Mouse (Mus musculus) kidney, postnatal 4 days (tissue): ENCODE data around the gene Lrch3.
"Not testable (repeated sequence)": the region's sequence is repeated elsewhere in the genome, so short reads cannot be mapped to it uniquely, and the experiment has no call there.

Experiments
- DNase-seq, 2 experiments: peaks; one replicate each; pipeline ENCODE4 v3.0.0; 2021; ENCODE audit warnings: mixed read lengths in 2 of 2

Gene Lrch3

GRCm38 (mm10) chr16:32915292-32916068 is 1.6 kb downstream of the Lrch3 start:
- DNase-seq, result no peak

GRCm38 (mm10) chr16:32926629-32927028 is 12.7 kb downstream of the Lrch3 start:
- not testable (repeated sequence) for DNase-seq

GRCm38 (mm10) chr16:32927044-32927443 is 13.1 kb downstream of the Lrch3 start:
- no peak for DNase-seq

DNA sequence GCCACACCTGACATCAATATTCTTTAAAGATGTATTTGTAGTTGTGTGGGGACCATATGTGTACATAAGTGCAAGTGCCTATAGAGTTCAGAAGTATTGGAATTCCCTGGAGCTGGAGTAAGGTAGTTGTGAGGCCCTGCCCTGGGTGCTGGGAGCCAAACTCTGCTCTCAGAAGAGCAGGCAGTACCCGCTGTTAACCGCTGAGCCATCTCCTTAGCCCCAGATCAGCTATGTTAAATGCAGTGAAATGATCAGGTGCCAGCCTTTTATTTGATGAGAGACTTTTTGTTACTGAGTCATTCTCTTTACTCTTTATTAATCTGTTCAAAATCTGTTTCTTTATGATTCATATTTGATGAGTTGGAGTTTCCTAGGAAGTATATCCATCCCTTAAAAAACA is 16.0 kb downstream of the Lrch3 start:
- DNase-seq, result no peak

DNA sequence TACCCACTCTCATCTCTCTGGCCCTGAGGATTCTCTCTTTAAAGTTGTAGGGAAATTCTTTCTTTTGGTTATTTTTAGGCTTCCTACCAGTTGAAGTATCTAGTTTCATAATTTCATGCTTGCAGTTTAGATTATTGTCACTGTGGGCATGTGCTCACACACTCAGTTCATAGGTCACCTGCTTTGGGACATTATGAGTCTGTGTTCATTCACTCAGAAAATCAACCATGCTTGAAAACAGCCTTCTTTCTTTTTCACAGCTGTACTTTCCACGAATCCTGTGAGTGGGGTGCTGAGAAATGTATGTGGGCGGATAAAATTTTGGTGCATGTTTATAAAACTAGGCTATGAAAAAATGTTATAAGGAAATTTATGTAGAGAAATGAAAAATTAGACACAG is 20.6 kb downstream of the Lrch3 start:
- no peak for DNase-seq

- no peak for DNase-seq
Measured at GRCm38 (mm10) chr16:32935088-32935487, 21.2 kb downstream of the Lrch3 start.

DNA sequence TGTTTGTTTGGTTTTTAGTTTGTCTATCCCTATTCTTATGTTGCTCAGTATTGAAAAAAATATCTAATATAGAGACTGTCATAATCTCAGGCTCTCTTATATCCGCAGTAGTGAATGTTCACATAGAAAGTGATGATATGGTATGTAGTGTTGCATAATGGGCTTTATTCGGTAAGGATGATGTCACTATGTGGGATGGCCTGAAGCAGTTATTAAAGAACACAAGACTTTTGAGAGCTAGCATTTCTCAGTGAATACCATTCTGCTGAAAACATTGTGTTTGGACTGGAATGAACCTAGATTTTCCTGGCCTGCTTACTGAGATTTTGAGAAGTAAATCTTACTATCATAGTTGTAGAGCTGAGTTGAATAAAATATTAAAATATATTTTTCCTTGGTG is 23.5 kb downstream of the Lrch3 start:
- DNase-seq, result no peak

DNA sequence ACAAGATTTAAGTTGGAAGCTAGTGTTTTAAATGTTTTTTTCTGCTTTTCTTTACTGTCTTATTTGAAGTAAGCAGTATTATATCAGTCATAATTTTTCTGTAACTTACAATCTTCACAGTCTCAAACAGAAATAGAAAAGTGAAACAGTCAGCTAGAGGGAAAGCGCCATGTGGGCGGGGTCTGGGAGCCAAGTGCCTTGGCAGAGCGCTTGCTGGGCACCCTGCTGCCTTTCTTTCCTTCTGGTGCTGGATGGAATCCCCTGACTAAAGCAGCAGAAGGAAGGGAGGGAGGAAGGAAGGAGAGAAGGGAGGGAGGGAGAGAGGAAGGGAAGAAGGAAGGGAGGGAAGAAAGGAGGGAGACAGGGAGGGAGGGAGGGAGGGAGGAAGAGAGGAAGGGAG is 25.4 kb downstream of the Lrch3 start:
- DNase-seq, result peak in 1 of 2 experiments; percentile 19

DNA sequence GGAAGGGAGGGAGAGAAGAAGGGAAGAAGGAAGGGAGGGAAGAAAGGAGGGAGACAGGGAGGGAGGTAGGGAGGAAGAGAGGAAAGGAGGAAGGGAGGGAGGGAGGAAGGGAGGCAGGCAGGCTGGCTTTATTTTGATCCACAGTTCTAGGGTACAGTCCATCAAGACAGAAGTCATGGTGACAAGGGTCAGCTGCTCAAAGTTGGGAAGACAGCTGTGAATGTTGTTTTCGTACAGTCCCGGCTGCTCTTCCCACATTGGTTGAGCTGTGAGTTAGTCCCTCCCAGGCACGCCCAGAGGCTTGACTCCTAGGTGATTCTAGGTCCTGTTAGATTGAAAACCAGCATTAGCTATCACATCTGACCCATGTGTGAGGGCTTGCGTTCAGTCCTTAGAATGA is 25.8 kb downstream of the Lrch3 start:
- not testable (repeated sequence) for DNase-seq

GRCm38 (mm10) chr16:32941226-32941625 is 27.3 kb downstream of the Lrch3 start:
- not testable (repeated sequence) for DNase-seq

GRCm38 (mm10) chr16:32942694-32943093 is 28.8 kb downstream of the Lrch3 start:
- DNase-seq, result no peak

DNA sequence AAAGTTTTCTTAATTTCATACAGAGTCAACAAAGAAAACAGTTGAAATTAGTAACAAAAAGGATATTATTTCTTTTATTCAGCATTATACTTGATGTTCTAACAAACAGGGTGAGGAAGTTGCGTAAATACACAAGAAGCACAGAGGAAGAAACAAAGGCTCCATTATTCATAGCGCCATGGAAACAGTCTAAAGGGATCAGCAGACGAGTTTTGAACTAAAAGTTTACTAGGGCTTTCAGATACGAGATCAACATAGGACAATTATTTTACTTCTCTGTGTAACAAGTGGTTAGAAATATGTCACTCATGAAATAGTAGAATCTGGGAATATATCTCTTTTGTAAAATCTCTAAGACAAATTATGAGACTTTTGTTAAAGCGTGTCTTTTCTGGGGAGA is 31.5 kb downstream of the Lrch3 start:
- DNase-seq, result no peak

- no peak for DNase-seq
Measured at GRCm38 (mm10) chr16:32948016-32948415, 34.1 kb downstream of the Lrch3 start.

- no peak for DNase-seq
Measured at GRCm38 (mm10) chr16:32948656-32949055, 34.8 kb downstream of the Lrch3 start.

DNA sequence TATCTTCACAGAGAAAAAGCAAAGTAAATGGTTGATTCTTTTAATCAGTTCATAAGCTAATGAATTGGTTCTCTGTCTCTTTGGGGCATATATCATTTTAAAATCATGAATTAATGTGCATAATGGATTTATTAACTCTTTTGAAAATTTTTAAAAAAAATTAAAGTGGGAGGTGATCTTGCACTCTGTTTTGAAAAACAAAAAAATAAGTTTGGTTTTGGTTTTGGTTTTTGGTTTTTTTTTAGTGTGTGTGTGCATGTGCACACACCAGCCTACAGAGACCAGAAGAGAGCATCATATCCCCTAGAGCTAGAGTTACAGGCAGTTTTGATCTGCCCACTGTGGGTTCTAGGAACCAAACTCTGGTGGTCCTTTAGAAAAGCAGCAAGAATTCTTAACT is 35.4 kb downstream of the Lrch3 start:
- no peak for DNase-seq

- DNase-seq, result no peak
Measured at GRCm38 (mm10) chr16:32951074-32951473, 37.2 kb downstream of the Lrch3 start.

DNA sequence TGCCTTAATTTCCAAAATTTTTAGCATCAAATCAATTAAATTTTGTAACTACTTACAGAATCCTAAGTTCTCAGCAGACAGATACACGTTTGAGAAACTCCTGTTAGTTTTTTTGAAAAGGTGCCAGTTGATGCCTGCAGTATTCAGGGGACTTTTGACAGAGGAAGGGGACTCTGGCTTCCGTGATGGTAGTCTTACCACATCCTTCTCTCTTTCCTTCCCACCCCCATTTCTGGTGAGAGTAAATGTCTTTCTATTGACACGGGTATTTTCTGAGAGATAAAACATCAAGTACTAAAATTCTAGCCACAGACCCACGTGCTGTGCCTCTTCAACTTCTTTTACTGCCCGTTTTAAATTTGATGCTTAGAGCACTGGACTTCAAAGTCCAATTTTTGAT is 39.9 kb downstream of the Lrch3 start:
- no peak for DNase-seq

DNA sequence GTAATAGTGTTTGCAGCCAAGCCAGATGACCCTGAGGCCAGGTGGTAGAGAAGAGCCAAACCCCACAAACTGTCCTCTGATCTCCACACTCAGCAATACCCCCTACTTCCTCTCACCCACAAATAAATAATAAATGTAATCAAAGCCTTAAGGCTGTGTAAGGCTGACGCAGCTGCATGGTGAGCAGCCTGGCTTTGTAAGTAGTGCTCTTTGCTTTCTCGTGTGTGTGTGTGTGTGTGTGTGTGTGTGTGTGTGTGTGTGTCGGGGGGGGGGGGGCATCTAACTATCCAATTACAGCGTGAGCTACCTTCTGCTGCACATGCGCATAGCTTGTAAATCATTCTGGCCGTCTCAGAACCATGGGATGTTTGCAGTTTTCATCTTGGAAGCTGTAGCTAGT is 40.4 kb downstream of the Lrch3 start:
- DNase-seq, result no peak

DNA sequence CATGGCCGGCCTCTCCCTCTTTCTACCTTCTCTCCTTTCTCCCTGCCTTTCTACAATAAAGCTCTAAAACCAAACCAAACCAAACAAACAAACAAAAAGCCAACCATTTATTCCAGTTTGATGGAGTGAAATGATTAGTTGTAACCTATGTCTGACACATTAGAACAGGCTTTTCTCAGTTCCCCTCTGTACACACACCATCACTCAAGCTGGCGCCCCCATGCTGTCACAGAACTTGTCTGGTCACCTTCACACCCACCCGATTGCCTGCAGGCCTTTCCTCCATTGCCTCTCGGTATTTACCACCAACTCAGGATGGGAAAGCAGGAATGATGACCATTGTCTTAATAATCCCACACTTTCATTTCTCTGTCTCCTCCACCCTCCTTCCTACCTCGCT is 43.0 kb downstream of the Lrch3 start:
- DNase-seq, result no peak

- DNase-seq, result peak in 1 of 2 experiments; percentile 8
Measured at GRCm38 (mm10) chr16:32972535-32972934, 58.6 kb downstream of the Lrch3 start.

- DNase-seq, result no peak
Measured at GRCm38 (mm10) chr16:32973047-32973446, 59.1 kb downstream of the Lrch3 start.

- DNase-seq, result no peak
Measured at GRCm38 (mm10) chr16:32980227-32980626, 66.3 kb downstream of the Lrch3 start.

DNA sequence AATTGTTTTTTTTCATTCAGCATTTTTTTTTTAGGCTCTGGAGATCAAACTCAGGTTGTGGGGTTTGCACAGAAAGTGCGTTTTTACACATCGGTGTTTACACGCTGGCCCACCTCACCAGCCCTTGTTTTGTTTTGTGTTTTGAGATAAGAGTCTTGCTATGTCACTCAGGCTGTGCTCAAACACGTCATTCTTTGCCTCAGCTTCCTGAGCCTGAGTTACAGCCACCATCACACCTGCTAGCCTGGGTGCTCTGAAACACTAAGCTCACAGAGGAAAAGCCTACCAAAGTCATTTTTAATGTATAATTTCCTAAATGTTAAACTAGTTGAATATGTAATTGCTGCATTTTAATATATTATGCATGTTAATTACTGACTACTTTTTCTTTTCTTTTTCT is 67.5 kb downstream of the Lrch3 start:
- no peak for DNase-seq

DNA sequence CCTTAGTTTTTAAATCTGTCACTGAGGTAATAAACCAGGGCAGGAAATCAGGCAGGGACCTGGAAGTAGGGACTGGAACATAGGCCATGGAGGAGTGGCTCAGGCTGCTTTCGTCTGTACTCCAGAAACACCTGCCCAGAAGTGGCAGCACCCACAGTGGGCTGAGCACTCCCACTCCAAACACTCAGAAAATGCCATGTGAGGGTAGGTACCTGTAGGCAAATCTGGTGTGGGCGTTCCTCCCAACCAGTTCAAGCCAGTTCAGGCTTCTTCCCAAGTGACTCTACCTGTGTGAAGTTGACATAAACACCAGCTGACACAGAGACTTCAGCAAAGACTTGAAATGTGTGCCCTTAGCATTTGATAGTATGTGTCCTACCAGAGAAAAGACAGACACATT is 70.7 kb downstream of the Lrch3 start:
- no peak for DNase-seq

DNA sequence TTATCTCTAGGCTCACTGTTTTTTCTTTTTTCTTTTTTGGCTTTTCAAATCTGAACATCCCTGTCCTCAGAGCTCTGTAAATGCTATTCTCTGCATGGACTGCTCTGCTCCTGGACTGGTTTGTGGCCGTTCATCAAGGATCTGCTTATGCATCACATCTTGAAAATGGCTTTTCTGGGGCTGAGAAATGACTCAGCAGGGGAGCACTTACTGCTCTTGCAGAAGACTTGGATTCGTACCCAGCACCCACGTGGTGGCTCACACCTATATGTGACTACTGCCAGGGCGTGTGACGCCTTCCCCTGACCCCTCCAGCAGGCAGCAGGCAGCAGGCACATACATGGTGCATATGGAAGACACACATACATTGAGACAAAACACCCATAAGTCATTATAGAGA is 78.3 kb downstream of the Lrch3 start:
- no peak for DNase-seq
